Mouse (Mus musculus): ENCODE measurements at regions not wholly inside any gene's neighbourhood (a gene's known extent, or its start where the extent isn't known, plus 50 kb on each side); places are given as distances from the start of the nearest gene placed in this dataset.

DNA sequence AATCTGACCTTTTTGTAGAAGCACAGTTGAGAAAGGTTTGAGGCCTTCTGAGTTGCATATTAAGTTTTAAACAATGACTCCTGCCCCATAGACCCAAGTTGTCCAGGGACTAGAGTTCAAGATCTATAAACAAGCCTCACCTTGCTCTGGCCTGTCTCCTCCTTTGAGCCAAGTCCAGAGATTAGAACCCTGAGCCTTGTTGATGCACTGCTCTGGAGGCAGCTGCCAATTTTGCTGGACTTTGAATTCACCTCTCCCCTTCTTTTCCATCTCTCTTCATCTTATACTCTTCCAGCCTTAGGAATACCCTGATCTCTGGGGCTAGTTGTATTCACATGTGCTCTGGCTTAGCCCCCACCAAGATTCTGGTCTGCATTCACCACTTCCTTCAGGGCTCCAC is 251.3 kb downstream of the Rnf152 start:
- Histone ChIP-seq H3K4me1 (ENCODE audit: control insufficient read depth in 1 of 2, insufficient read depth in 2 of 2, low read length in 2 of 2) (no peaks in the 10 kb centered on the region), H3K9me3 (replicated peaks; ENCODE audit: insufficient read depth, low read length) (no peaks in the 10 kb centered on the region), H3K4me3 (ENCODE audit: control insufficient read depth in 1 of 2, insufficient read depth in 1 of 2, low read depth in 2 of 2, low read length in 2 of 2) (no peak overlapping the region), H3K27me3 (ENCODE audit: control insufficient read depth in 1 of 2, insufficient read depth in 2 of 2, low read length in 2 of 2) (peaks cover 0 to 1% of the 10 kb centered on the region in 2 experiments; a peak in 1 of 4 replicates), H3K79me2 (ENCODE audit: control insufficient read depth, insufficient read depth, low read length, poor library complexity) (no peaks in the 10 kb centered on the region), H3K9ac (ENCODE audit: control insufficient read depth, low read depth, low read length, poor library complexity, severe bottlenecking) (no peak overlapping the region), H3K36me3 (ENCODE audit: control insufficient read depth in 1 of 2, insufficient read depth in 2 of 2, low read length in 2 of 2) (no peaks in the 10 kb centered on the region), H3K27ac (ENCODE audit: control insufficient read depth, low read depth, low read length) (no peak overlapping the region)
- TF ChIP-seq CTCF (IDR thresholded peaks at IDR 0.05 in 2 of 3, conservative IDR thresholded peaks at IDR 0.05 in 1 of 3; ENCODE audit: control insufficient read depth in 1 of 3, insufficient read depth in 1 of 3, low read depth in 2 of 3, low read length in 3 of 3, poor library complexity in 1 of 3, severe bottlenecking in 1 of 3) (no peak), MAFK (IDR thresholded peaks at IDR 0.05; ENCODE audit: borderline replicate concordance, low read depth, low read length) (no peak), MYB (IDR thresholded peaks at IDR 0.05; ENCODE audit: low read depth, low read length) (no peak), RAD21 (IDR thresholded peaks at IDR 0.05; ENCODE audit: low read depth, low read length) (no peak), MEF2A (IDR thresholded peaks at IDR 0.05; ENCODE audit: extremely low read depth, insufficient replicate concordance, low read depth, low read length, poor library complexity, severe bottlenecking) (no peak), GABPA (IDR thresholded peaks at IDR 0.05; ENCODE audit: low read depth, low read length) (no peak), SIN3A (IDR thresholded peaks at IDR 0.05; ENCODE audit: low read length) (no peak), MXI1 (IDR thresholded peaks at IDR 0.05; ENCODE audit: low read depth, low read length) (no peak), RCOR1 (IDR thresholded peaks at IDR 0.05; ENCODE audit: low read depth, low read length) (no peak), EP300 (IDR thresholded peaks at IDR 0.05; ENCODE audit: low read depth in 1 of 2, low read length in 2 of 2) (no peak), HCFC1 (IDR thresholded peaks at IDR 0.05; ENCODE audit: low read depth, low read length) (no peak)
- DNase-seq (ENCODE audit: low read depth, low spot score): no peak

- Histone ChIP-seq H3K4me1 (ENCODE audit: control insufficient read depth in 1 of 2, insufficient read depth in 2 of 2, low read length in 2 of 2) (no peaks in the 10 kb centered on the region), H3K36me3 (ENCODE audit: control insufficient read depth in 1 of 2, insufficient read depth in 2 of 2, low read length in 2 of 2) (no peaks in the 10 kb centered on the region), H3K27me3 (ENCODE audit: control insufficient read depth in 1 of 2, insufficient read depth in 2 of 2, low read length in 2 of 2) (no peaks in the 10 kb centered on the region), H3K79me2 (ENCODE audit: control insufficient read depth, insufficient read depth, low read length, poor library complexity) (no peaks in the 10 kb centered on the region), H3K27ac (ENCODE audit: control insufficient read depth, low read depth, low read length) (no peak overlapping the region), H3K9ac (ENCODE audit: control insufficient read depth, low read depth, low read length, poor library complexity, severe bottlenecking) (no peak overlapping the region), H3K9me3 (replicated peaks; ENCODE audit: insufficient read depth, low read length) (no peaks in the 10 kb centered on the region), H3K4me3 (ENCODE audit: control insufficient read depth in 1 of 2, insufficient read depth in 1 of 2, low read depth in 2 of 2, low read length in 2 of 2) (no peak overlapping the region)
- TF ChIP-seq MAX (IDR thresholded peaks at IDR 0.05; ENCODE audit: low read length) (no peak), JUND (IDR thresholded peaks at IDR 0.05; ENCODE audit: low read depth, low read length) (no peak), MYB (IDR thresholded peaks at IDR 0.05; ENCODE audit: low read depth, low read length) (no peak), MAFK (IDR thresholded peaks at IDR 0.05; ENCODE audit: borderline replicate concordance, low read depth, low read length) (no peak), CHD1 (IDR thresholded peaks at IDR 0.05; ENCODE audit: low read depth, low read length) (no peak), GABPA (IDR thresholded peaks at IDR 0.05; ENCODE audit: low read depth, low read length) (no peak), TBP (IDR thresholded peaks at IDR 0.05; ENCODE audit: low read depth, low read length) (no peak), CHD2 (IDR thresholded peaks at IDR 0.05; ENCODE audit: low read length) (no peak), POLR2A (IDR thresholded peaks at IDR 0.05; ENCODE audit: control insufficient read depth in 1 of 2, insufficient read depth in 1 of 2, low read depth in 1 of 2, low read length in 2 of 2, poor library complexity in 1 of 2) (no peak), USF2 (IDR thresholded peaks at IDR 0.05; ENCODE audit: borderline replicate concordance in 1 of 2, insufficient read depth in 1 of 2, low read depth in 1 of 2, low read length in 2 of 2) (no peak), TCF12 (IDR thresholded peaks at IDR 0.05; ENCODE audit: low read depth, low read length) (no peak), SIN3A (IDR thresholded peaks at IDR 0.05; ENCODE audit: low read length) (no peak), CTCF (IDR thresholded peaks at IDR 0.05 in 2 of 3, conservative IDR thresholded peaks at IDR 0.05 in 1 of 3; ENCODE audit: control insufficient read depth in 1 of 3, insufficient read depth in 1 of 3, low read depth in 2 of 3, low read length in 3 of 3, poor library complexity in 1 of 3, severe bottlenecking in 1 of 3) (no peak), BHLHE40 (IDR thresholded peaks at IDR 0.05; ENCODE audit: borderline replicate concordance, low read depth, low read length) (no peak), ZC3H11A (IDR thresholded peaks at IDR 0.05; ENCODE audit: low read depth, low read length) (no peak), ZMIZ1 (IDR thresholded peaks at IDR 0.05; ENCODE audit: low read depth, low read length) (no peak), MYC (IDR thresholded peaks at IDR 0.05; ENCODE audit: low read depth, low read length) (no peak), ETS1 (IDR thresholded peaks at IDR 0.05; ENCODE audit: low read depth, low read length) (no peak)
- no peak for DNase-seq (ENCODE audit: low read depth, low spot score)
These were observed 261.4 kb downstream of the Rnf152 start for GRCm38 (mm10) chr1:105095091-105095490.

All from MEL (cell line).